Mouse (Mus musculus): ENCODE data around the gene Sec31a. TPM values are rescaled to one million over a fixed set of nuclear protein-coding genes. Genes with fewer than 3 reads are reported as not detected.

The Sec31a gene
- total RNA-seq, 2 experiments from 2014 or later = 154 to 169 TPM

Other genes starting within 250 kb of the Sec31a start
- gene Lin54, start 84.4 kb upstream of the Sec31a start, total RNA-seq (2021) = 10 to 100 TPM; 12.0 to 14.6 TPM
- 100 to 1,000 TPM; 112 to 114 TPM for gene Cops4, start 102.1 kb upstream of the Sec31a start, total RNA-seq (2021)
- gene Plac8, start 156.0 kb upstream of the Sec31a start, total RNA-seq (2021) = 1 to 10 TPM; 2.3 to 7.1 TPM

Data from gastrocnemius, postnatal 4 days (tissue).